In genomic region chr19:34877898-34878602, GRCm38 (mm10) we compare ENCODE assay signal across 7 mouse cellular contexts. TPM values are rescaled to one million over a fixed set of nuclear protein-coding genes. Genes with fewer than 3 reads are reported as not detected.
DNase-seq lines count a peak whose midpoint lies in the region; ATAC-seq and TF ChIP-seq lines count a peak whose summit lies in the region.

No protein-coding gene starts in this region.

- H3K36me3 ChIP-seq in embryonic facial prominence, embryonic 10.5 days (replicated peaks), result no peaks in the 10 kb centered on the region
- H3K36me3 ChIP-seq in intestine, postnatal 0 days (ENCODE audit: control insufficient read depth, insufficient read depth), result no peaks in the 10 kb centered on the region
- no peaks in the 10 kb centered on the region for H3K36me3 ChIP-seq in midbrain, embryonic 12.5 days

- H3K4me2 ChIP-seq in intestine, postnatal 0 days (replicated peaks; ENCODE audit: low read depth), result peak overlapping the region; percentile 94
- H3K4me2 ChIP-seq in midbrain, embryonic 12.5 days (replicated peaks), result peak overlapping the region; percentile 78

- H3K4me3 ChIP-seq in embryonic facial prominence, embryonic 10.5 days, result peak overlapping the region; percentile 90
- H3K4me3 ChIP-seq in intestine, postnatal 0 days (ENCODE audit: low read depth, low read length), result peak overlapping the region; percentile 89
- peak overlapping the region; percentile 88 for H3K4me3 ChIP-seq in midbrain, embryonic 12.5 days

- H3K9ac ChIP-seq in intestine, postnatal 0 days (ENCODE audit: low read depth, low read length), result peak overlapping the region; percentile 89
- peak overlapping the region; percentile 93 for H3K9ac ChIP-seq in midbrain, embryonic 12.5 days (replicated peaks)

- under 1% methylated on average over 45 of the region's 45 CpGs for WGBS in embryonic facial prominence, embryonic 10.5 days
- under 1% methylated on average over 39 of the region's 45 CpGs for WGBS in intestine, postnatal 0 days
- WGBS in midbrain, embryonic 12.5 days, result under 1% methylated on average over 41 of the region's 45 CpGs

- intact Hi-C loops in left cerebral cortex, postnatal 4 days (cut with DNase I), result no loop called here

- H3K27me3 ChIP-seq in embryonic facial prominence, embryonic 10.5 days (replicated peaks; ENCODE audit: low read depth, poor library complexity, severe bottlenecking), result 0 out of 2 replicates have a peak, but pooled peaks cover 3% of the 10 kb centered on the region
- H3K27me3 ChIP-seq in intestine, postnatal 0 days (replicated peaks; ENCODE audit: control insufficient read depth, insufficient read depth, low read length), result no peaks in the 10 kb centered on the region
- no peaks in the 10 kb centered on the region for H3K27me3 ChIP-seq in midbrain, embryonic 12.5 days

- H3K4me1 ChIP-seq in embryonic facial prominence, embryonic 10.5 days, result peaks cover 24% of the 10 kb centered on the region
- peaks cover 4% of the 10 kb centered on the region; the same call in 1 of the 2 replicates for H3K4me1 ChIP-seq in intestine, postnatal 0 days (replicated peaks; ENCODE audit: control insufficient read depth, insufficient read depth, low read length)
- H3K4me1 ChIP-seq in midbrain, embryonic 12.5 days, result peaks cover 21% of the 10 kb centered on the region

- H3K9me3 ChIP-seq in embryonic facial prominence, embryonic 10.5 days, result no peaks in the 10 kb centered on the region
- H3K9me3 ChIP-seq in intestine, postnatal 0 days (ENCODE audit: control insufficient read depth), result no peaks in the 10 kb centered on the region
- H3K9me3 ChIP-seq in midbrain, embryonic 12.5 days, result no peaks in the 10 kb centered on the region

- peak; percentile 91 for DNase-seq in adrenal gland, postnatal 10 days
- DNase-seq in embryonic facial prominence, embryonic 10.5 days (ENCODE audit: low spot score), result peak; percentile 87
- peak; percentile 93 for DNase-seq in gonadal fat pad, adult 2 months (ENCODE audit: low read depth)
- peak; percentile 86 for DNase-seq in left cerebral cortex, postnatal 4 days
- peak; percentile 66 to 72 for DNase-seq in spleen, adult 18-20 months

- ATAC-seq in intestine, postnatal 0 days, result peak; percentile 96
- ATAC-seq in midbrain, embryonic 12.5 days (ENCODE audit: low FRiP score, low read depth), result peak; percentile 94

- peak overlapping the region; percentile 98 for H3K27ac ChIP-seq in embryonic facial prominence, embryonic 10.5 days (replicated peaks)
- H3K27ac ChIP-seq in intestine, postnatal 0 days (ENCODE audit: low read depth, low read length), result peak overlapping the region; percentile 95
- H3K27ac ChIP-seq in midbrain, embryonic 12.5 days (replicated peaks), result peak overlapping the region; percentile 98

- TF ChIP-seq CTCF in intestine, postnatal 0 days (IDR thresholded peaks at IDR 0.05; ENCODE audit: low read depth), result peak; percentile 66

RNA-seq across cellular contexts. Expression of gene Pank1, which starts 1.2 kb away (rescaled TPM):
- total RNA-seq in adrenal gland, postnatal 10 days (2021), result 100 to 1,000 TPM in 1 of 2 experiments, 10 to 100 TPM in 1; 95.0 to 135 TPM
- 6.3 and 7.5 TPM in 2 replicates for polyA plus RNA-seq in embryonic facial prominence, embryonic 10.5 days (2016; fragmentation: Nextera tagmentation; extraction: Ambion mirVana)
- 3.0 and 8.0 TPM in 2 replicates for polyA plus RNA-seq in gonadal fat pad, adult 2 months (2012; rRNA removed)
- polyA plus RNA-seq in intestine, postnatal 0 days (2015; fragmentation: Nextera tagmentation; extraction: Ambion mirVana), result 3.7 and 4.4 TPM in 2 replicates
- total RNA-seq in left cerebral cortex, postnatal 4 days (2021), result 10 to 100 TPM; 18.0 to 18.8 TPM
- 8.6 and 9.6 TPM in 2 replicates for polyA plus RNA-seq in midbrain, embryonic 12.5 days (2016; fragmentation: Nextera tagmentation; extraction: Ambion mirVana)

RNA-seq across cellular contexts. Expression of gene Kif20b, which starts 44.1 kb away (rescaled TPM):
- total RNA-seq in adrenal gland, postnatal 10 days (2021), result 10 to 100 TPM; 10.7 to 13.8 TPM
- 86.6 and 89.8 TPM in 2 replicates for polyA plus RNA-seq in embryonic facial prominence, embryonic 10.5 days (2016; fragmentation: Nextera tagmentation; extraction: Ambion mirVana)
- polyA plus RNA-seq in gonadal fat pad, adult 2 months (2012; rRNA removed), result 0.12 and 0.19 TPM in 2 replicates
- polyA plus RNA-seq in intestine, postnatal 0 days (2015; fragmentation: Nextera tagmentation; extraction: Ambion mirVana), result 13.4 and 16.9 TPM in 2 replicates
- 1 to 10 TPM; 5.4 to 5.8 TPM for total RNA-seq in left cerebral cortex, postnatal 4 days (2021)
- 51.8 and 73.5 TPM in 2 replicates for polyA plus RNA-seq in midbrain, embryonic 12.5 days (2016; fragmentation: Nextera tagmentation; extraction: Ambion mirVana)

Comparison
In these comparisons a context has a peak if more than half of its experiments do, and no peak if none do; other contexts are left out.
1. Peak in every context shown above with its lines: DNase-seq, ATAC-seq, H3K4me3 ChIP-seq and H3K27ac ChIP-seq.
2. RNA of gene Kif20b, which starts 44.1 kb away (polyA plus RNA-seq): 86.6 to 89.8 TPM in embryonic facial prominence, embryonic 10.5 days, 51.8 to 73.5 TPM in midbrain, embryonic 12.5 days and 13.4 to 16.9 TPM in intestine, postnatal 0 days; 0.12 to 0.19 TPM in gonadal fat pad, adult 2 months; every median in the first group is over 10 times any median in the second.